Mouse (Mus musculus) B cell, adult 2 months (primary cell): ENCODE measurements around the gene Car15.

Experiments
- DNase-seq, 2 experiments: peaks; one replicate each; pipeline ENCODE4 v3.0.0; 2022

Gene Car15

GRCm38 (mm10) chr16:17799584-17799983 lies 38.6 kb downstream of the Car15 start:
- DNase-seq = no peak

- DNase-seq = peak in 1 of 2 experiments; percentile 19
Measured at GRCm38 (mm10) chr16:17798321-17799180, 39.6 kb downstream of the Car15 start.

- peak in 1 of 2 experiments; percentile 28 for DNase-seq
Measured at GRCm38 (mm10) chr16:17797812-17798311, 40.3 kb downstream of the Car15 start.

GRCm38 (mm10) chr16:17796971-17797811 lies 41.0 kb downstream of the Car15 start, which contains the start of gene Scarf2:
Gene Scarf2, plus strand, starts transcription at chr16:17797282.
- DNase-seq = peak in 1 of 2 experiments; percentile 20

GRCm38 (mm10) chr16:17796519-17796918 lies 41.6 kb downstream of the Car15 start:
- no peak for DNase-seq

GRCm38 (mm10) chr16:17795643-17796042 lies 42.5 kb downstream of the Car15 start:
- DNase-seq = no peak

GRCm38 (mm10) chr16:17794047-17794446 lies 44.1 kb downstream of the Car15 start:
- no peak for DNase-seq

- DNase-seq = no peak
Measured at GRCm38 (mm10) chr16:17792728-17793127, 45.4 kb downstream of the Car15 start.

GRCm38 (mm10) chr16:17785337-17785736 lies 52.8 kb downstream of the Car15 start:
- no peak for DNase-seq
